Mouse (Mus musculus): Measurements from ENCODE around the gene Smpd2.

The Smpd2 gene

GRCm38 (mm10) chr10:41488877-41489276 is 1.3 kb downstream of the Smpd2 start:
- no peak for DNase-seq (ENCODE audit: low spot score)

DNA sequence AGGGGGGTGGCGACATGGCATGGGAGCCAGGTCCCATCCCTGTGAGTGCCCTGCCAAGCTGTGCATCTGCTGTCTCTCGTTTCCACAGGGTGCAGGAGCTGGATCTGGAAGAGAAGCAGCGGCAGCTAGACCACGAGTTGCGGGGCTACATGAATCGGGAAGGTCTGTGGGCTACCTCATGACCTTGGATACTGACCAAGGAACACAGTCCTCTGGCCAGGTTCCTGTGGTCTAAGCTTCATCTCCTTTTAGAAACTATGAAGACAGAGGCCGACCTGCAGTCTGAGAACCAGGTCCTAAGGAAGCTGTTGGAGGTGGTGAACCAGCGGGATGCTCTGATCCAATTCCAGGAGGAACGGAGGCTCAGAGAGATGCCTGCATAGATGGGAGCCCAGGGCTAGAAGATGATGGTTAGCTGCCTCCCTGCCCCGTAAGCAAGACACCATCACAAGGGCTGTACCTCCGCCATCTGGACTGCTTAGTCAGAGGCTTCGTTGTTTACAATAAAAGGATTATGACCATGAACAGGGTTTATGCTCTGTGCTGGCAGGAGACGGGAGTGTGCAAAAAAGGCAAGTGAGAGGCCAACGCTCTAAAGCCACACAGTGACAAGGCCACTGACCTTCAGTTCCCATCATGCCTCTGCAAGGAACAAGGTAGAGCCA is 3.5 kb downstream of the Smpd2 start:
- DNase-seq (ENCODE audit: low spot score) = no peak

DNA sequence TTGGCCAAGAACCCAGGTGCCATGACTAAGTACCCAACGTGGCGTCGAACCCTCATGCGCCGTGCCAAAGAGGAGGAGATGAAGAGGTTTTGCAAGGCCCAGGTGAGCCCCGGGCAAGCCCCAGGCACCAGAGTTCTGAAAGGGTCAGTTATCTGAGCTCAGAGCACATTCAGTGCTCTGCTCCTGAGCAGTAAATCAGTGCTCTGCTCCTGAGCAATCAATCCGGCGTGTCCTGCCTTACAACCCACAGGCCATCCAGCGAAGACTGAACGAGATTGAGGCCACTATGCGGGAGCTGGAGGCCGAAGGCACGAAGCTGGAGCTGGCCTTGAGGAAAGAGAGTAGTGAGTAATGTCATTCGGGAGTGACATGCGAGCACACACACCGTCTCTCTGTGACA is 4.4 kb downstream of the Smpd2 start:
- DNase-seq (ENCODE audit: low spot score) = no peak

DNA sequence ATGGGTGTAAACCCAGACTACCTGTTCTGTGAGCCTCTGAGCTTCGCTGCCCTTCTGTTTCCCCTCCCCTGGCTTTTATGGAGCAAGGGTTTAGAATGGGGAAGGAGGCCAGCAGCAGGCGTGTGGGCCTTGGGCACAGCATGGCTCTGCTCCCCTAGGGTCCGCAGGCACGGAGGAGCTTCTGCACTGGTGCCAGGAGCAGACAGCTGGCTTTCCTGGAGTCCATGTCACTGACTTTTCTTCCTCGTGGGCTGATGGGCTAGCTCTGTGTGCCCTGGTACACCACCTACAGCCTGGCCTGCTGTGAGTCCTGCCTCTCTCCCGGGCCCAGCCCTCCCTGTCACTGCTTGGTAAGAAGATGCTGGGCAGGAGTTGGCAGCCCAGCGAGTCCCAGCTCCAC is 7.7 kb downstream of the Smpd2 start:
- DNase-seq (ENCODE audit: low spot score) = no peak

DNA sequence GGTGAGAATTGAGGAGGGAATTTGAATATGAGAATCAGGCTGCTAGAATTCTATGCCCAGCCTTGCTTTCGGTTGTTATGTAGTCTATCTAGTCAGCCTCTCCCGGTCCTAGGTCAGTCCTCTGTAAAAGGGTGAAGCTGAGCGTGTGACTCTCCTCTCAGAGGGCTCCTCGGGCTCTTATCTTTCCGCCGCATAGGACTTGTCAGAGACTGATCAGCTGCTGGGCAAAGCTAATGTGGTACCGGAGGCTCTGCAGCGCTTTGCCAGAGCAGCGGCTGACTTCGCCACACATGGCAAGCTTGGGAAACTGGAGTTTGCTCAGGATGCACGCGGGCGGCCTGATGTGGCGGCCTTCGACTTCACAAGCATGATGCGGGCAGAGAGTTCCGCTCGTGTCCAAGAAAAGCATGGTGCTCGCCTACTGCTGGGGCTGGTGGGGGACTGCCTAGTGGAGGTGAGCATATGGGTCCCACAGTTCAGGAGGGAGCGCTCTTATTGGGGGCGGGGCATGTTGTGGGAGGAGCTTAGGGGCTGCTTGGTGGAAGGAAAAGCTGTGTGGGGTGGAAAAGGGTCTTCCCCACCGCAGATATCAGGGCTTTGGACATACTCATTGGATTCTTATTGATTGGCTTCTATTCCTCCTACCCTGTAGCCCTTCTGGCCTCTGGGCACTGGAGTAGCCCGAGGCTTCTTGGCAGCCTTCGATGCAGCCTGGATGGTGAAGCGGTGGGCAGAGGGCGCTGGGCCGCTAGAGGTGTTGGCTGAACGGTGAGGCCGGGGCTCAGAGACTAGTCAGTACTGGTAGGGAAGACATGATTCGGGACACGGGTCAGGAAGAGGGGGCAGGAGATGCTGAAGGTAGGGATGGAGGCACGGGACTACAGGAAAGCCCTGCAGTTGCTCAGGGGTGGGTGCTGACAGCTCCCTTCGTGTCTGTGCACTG is 9.0 kb downstream of the Smpd2 start:
- DNase-seq (ENCODE audit: low spot score) = no peak

GRCm38 (mm10) chr10:41479961-41480360 is 10.2 kb downstream of the Smpd2 start:
- DNase-seq (ENCODE audit: low spot score) = no peak

GRCm38 (mm10) chr10:41477278-41478181 is 12.6 kb downstream of the Smpd2 start:
- DNase-seq (ENCODE audit: low spot score) = peak; percentile 41

DNA sequence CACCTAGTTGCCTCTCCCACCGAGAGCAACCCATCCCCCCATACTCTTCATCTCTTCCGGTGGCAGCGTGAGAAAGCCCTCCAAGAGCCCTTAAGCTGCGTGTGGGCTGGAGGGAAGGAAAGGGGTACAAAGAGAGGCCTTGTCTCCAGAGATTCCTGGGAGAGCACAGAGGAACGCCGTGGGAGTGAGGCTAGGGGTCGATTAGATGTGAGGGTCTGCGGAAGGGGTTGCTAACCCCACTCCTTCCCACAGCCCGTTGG is 13.2 kb downstream of the Smpd2 start:
- DNase-seq (ENCODE audit: low spot score) = no peak

- peak; percentile 42 for DNase-seq (ENCODE audit: low spot score)
Observed at GRCm38 (mm10) chr10:41476171-41477017, 13.8 kb downstream of the Smpd2 start, which contains the start of gene Mical1. Mical1 (plus strand) TSS chr10:41476314.

- DNase-seq (ENCODE audit: low spot score) = no peak
Observed at GRCm38 (mm10) chr10:41474981-41475391, 15.2 kb downstream of the Smpd2 start.

DNA sequence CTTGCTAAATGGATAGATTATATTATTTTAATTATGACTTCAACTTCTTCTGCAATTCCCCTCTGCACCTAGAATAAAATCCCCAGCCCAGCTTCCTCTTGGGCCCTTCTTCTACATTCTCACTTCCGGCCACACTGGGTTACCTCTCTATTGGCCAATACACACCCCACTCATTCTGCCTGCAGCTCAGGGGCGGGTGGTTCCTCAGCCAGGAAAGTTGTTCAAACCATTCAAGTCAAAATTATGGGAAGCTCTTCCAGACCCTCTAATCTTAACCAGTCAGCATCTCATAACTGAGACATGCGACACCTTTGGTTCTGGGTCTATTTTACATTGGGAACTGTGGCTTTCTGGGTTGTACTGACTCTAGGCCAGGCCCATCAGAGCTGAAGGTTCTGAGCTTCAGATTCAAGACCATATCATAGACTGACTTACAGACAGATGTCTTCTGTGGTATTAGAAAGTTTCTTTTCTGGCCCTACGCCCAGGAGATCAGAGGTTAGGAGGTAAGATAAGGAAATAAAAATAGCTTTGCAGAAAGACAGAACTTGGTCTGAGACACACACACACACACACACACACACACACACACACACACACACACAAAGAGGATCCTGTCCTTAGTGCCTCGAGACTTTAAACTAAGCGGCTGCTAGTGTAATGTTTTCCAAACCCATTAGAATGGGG is 16.2 kb downstream of the Smpd2 start:
- no peak for DNase-seq (ENCODE audit: low spot score)

GRCm38 (mm10) chr10:41472962-41473481 is 17.1 kb downstream of the Smpd2 start:
- DNase-seq (ENCODE audit: low spot score) = no peak

DNA sequence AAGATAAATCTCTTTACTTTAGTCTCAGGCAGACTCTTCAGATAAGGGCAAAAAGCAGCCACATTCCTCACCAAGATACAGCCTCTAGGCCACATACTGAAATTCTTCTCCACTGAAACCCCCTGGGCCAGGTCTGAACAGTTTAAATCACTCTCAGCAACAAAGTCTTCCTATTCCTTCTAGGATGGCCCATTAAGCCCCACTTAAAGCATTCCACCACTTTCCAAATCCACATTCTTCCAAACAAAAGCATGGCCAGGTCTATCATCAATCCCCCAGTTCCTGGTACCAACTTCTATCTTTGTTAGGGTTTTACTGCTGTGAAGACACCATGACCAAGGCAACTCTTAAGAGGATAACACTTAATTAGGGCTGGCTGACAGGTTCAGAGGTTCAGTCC is 17.6 kb downstream of the Smpd2 start:
- no peak for DNase-seq (ENCODE audit: low spot score)

DNA sequence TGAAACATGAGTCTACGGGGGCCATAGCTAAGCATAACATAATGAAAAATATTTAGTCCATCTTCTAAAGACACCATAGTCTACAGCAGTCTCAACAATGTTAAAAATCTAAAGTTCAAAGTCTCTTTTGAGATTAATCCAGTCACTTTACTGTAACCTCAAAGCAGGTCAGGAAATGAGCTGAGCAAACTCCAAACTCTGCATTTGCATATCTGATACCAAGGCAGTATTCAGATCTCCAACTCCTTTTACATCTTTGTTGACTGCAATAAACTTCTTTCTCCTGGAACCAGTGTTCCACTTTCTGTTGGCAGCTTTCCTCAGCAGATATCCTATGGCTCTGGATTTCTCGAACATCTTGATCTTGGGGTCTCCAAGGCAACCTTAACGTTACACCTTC is 19.5 kb downstream of the Smpd2 start:
- DNase-seq (ENCODE audit: low spot score) = no peak

DNA sequence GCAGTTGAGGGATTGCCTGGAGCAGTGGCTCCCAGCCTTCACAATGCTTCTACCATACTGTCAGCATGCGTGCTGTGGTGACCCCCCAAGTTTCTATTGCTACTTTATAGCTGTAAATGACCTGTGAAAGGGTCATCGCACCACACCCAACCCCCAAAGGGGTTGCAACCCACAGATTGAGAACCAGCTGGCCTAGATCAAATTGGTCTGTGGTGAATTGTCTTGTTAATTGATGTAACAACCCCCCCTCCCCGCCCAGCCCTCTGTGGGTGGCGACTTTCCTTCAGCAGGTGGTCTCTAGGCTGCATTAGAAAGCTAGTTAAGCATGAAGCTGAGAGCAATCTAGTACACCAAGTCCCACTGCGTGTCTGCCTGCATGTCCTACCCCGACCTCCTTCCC is 22.8 kb downstream of the Smpd2 start:
- DNase-seq (ENCODE audit: low spot score) = no peak

DNA sequence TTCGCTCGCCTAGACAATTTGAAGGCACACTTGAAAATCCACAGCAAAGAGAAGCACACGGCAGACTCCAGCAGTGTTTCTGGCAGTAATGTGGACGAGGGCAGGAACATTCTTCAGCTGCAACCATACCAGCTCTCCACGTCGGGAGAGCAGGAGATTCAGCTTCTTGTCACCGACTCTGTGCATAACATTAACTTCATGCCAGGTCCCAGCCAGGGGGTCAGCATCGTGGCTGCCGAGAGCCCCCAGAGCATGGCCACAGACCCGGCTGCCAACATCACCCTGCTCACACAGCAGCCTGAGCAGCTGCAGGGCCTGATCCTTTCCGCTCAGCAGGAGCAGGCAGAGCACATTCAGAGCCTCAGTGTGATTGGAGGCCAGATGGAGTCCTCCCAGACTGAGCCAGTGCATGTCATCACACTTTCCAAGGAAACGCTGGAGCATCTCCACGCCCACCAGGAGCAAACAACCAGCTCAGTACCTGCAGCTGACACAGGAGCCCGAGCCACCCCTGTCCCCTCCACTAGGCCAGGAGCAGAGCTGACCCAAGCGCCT is 25.7 kb downstream of the Smpd2 start:
- DNase-seq (ENCODE audit: low spot score) = no peak

DNA sequence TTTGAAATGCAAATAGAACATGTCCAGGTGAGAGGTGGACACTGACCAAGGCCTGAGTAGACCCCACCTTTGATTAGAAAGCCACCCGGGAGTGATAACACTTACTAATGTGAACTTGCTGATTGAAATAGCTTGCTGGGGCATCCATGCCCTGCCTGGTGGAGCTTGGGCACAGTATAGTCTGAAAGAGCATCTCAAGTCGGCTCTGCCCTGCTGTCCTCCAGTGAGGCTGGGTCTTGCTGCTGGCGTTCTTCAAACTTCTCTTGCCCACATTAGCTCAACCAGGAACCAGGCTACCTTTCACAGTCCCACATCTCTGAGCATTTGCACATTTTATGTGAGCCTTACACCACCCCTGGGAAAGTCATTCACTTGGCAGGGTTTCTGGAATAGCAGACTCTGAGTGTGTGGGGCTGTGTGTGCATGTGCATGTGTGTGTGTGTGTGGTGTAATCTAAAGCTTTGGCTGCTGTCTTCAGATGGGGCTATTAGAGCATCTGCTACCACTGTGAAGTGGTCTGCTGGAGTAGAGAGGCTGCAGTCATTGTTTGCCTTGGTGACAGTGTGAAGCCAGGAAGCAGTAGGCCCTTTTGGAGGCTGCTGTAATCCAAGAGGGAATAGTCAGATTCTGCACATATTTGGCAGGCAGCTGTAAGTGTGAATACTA is 29.0 kb downstream of the Smpd2 start:
- no peak for DNase-seq (ENCODE audit: low spot score)

GRCm38 (mm10) chr10:41460501-41460900 is 29.7 kb downstream of the Smpd2 start:
- DNase-seq (ENCODE audit: low spot score) = no peak

GRCm38 (mm10) chr10:41459990-41460389 is 30.2 kb downstream of the Smpd2 start:
- no peak for DNase-seq (ENCODE audit: low spot score)

DNA sequence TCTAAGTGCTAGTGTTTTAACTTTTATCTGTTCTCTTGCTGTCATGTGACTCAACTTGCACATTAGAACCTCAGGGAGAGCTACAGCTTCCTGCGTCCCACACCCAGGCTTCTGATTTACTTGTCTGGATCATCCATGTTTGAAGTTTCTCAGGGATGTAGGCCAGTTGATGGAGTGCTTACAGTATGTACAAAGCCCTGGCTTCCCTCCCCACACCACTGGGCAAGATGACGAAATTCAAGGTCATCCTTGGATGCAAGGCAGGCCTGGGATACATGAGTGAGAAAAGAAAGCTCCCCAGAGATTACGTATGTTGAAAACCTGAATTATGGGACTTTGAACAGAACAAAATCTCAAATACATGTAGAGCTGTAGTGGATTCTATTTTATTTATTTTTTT is 37.4 kb downstream of the Smpd2 start:
- DNase-seq (ENCODE audit: low spot score) = no peak
